Mouse (Mus musculus): ENCODE data around the gene Frmpd3. TPM values are rescaled to one million over a fixed set of nuclear protein-coding genes. Genes with fewer than 3 reads are reported as not detected.
"Not testable (repeated sequence)": the region's sequence is repeated elsewhere in the genome, so short reads cannot be mapped to it uniquely, and the experiment has no call there.

Frmpd3 gene
- polyA plus RNA-seq (2012; rRNA removed), result 0.06 and 0.11 TPM in 2 replicates

- TF ChIP-seq CTCF (IDR thresholded peaks at IDR 0.05; ENCODE audit: insufficient read depth, low read length), result no peak
- no peak for TF ChIP-seq POLR2A (IDR thresholded peaks at IDR 0.05; ENCODE audit: borderline replicate concordance, extremely low read depth, low read depth, low read length)
- no peak within 1 kb of the TSS for H3K4me3 ChIP-seq (replicated peaks; ENCODE audit: extremely low read depth, low read depth, low read length)
- WGBS, result 28% methylated on average over 24 of the region's 24 CpGs
- DNase-seq, result no peak
- no peaks in the 10 kb centered on the region for H3K4me1 ChIP-seq (ENCODE audit: control insufficient read depth, insufficient read depth, low read length)
Measured at GRCm38 (mm10) chrX:140341656-140342392, at the start of gene Frmpd3. Gene Frmpd3, plus strand, starts transcription at chrX:140342263.

- 66% methylated on average over 4 of the region's 4 CpGs for WGBS
- no peak overlapping the region for H3K4me3 ChIP-seq (replicated peaks; ENCODE audit: extremely low read depth, low read depth, low read length)
- no peaks in the 10 kb centered on the region for H3K4me1 ChIP-seq (ENCODE audit: control insufficient read depth, insufficient read depth, low read length)
- DNase-seq, result no peak
- TF ChIP-seq CTCF (IDR thresholded peaks at IDR 0.05; ENCODE audit: insufficient read depth, low read length) (no peak), POLR2A (IDR thresholded peaks at IDR 0.05; ENCODE audit: borderline replicate concordance, extremely low read depth, low read depth, low read length) (no peak)
Measured at GRCm38 (mm10) chrX:140303731-140304130, 38.3 kb upstream of the Frmpd3 start.

- no peaks in the 10 kb centered on the region for H3K4me1 ChIP-seq (ENCODE audit: control insufficient read depth, insufficient read depth, low read length)
- H3K4me3 ChIP-seq (replicated peaks; ENCODE audit: extremely low read depth, low read depth, low read length), result no peak overlapping the region
- 70% methylated on average over 7 of the region's 7 CpGs for WGBS
- DNase-seq, result no peak
- TF ChIP-seq CTCF (IDR thresholded peaks at IDR 0.05; ENCODE audit: insufficient read depth, low read length), result no peak
- TF ChIP-seq POLR2A (IDR thresholded peaks at IDR 0.05; ENCODE audit: borderline replicate concordance, extremely low read depth, low read depth, low read length), result no peak
Measured at GRCm38 (mm10) chrX:140305652-140306051, 36.4 kb upstream of the Frmpd3 start.

- 72% methylated on average over 4 of the region's 4 CpGs for WGBS
- no peak for TF ChIP-seq CTCF (IDR thresholded peaks at IDR 0.05; ENCODE audit: insufficient read depth, low read length)
- TF ChIP-seq POLR2A (IDR thresholded peaks at IDR 0.05; ENCODE audit: borderline replicate concordance, extremely low read depth, low read depth, low read length), result no peak
- no peak overlapping the region for H3K4me3 ChIP-seq (replicated peaks; ENCODE audit: extremely low read depth, low read depth, low read length)
- H3K4me1 ChIP-seq (ENCODE audit: control insufficient read depth, insufficient read depth, low read length), result no peaks in the 10 kb centered on the region
- DNase-seq, result no peak
Measured at GRCm38 (mm10) chrX:140317931-140318330, 24.1 kb upstream of the Frmpd3 start.

- Histone ChIP-seq H3K4me3 (replicated peaks; ENCODE audit: extremely low read depth, low read depth, low read length) (no peak overlapping the region), H3K4me1 (ENCODE audit: control insufficient read depth, insufficient read depth, low read length) (no peaks in the 10 kb centered on the region)
- WGBS, result 82% methylated on average over 6 of the region's 6 CpGs
- no peak for DNase-seq
- TF ChIP-seq CTCF (IDR thresholded peaks at IDR 0.05; ENCODE audit: insufficient read depth, low read length) (no peak), POLR2A (IDR thresholded peaks at IDR 0.05; ENCODE audit: borderline replicate concordance, extremely low read depth, low read depth, low read length) (no peak)
Measured at GRCm38 (mm10) chrX:140319131-140319530, 22.9 kb upstream of the Frmpd3 start.

- DNase-seq; H3K4me3 ChIP-seq (replicated peaks; ENCODE audit: extremely low read depth, low read depth, low read length); H3K4me1 ChIP-seq (ENCODE audit: control insufficient read depth, insufficient read depth, low read length): not testable (repeated sequence)
- 82% methylated on average over 1 of the region's 1 CpGs for WGBS
Measured at GRCm38 (mm10) chrX:140320671-140321070, 21.4 kb upstream of the Frmpd3 start.

- Histone ChIP-seq H3K4me1 (ENCODE audit: control insufficient read depth, insufficient read depth, low read length) (no peaks in the 10 kb centered on the region), H3K4me3 (replicated peaks; ENCODE audit: extremely low read depth, low read depth, low read length) (no peak overlapping the region)
- DNase-seq, result no peak
- no peak for TF ChIP-seq POLR2A (IDR thresholded peaks at IDR 0.05; ENCODE audit: borderline replicate concordance, extremely low read depth, low read depth, low read length)
- TF ChIP-seq CTCF (IDR thresholded peaks at IDR 0.05; ENCODE audit: insufficient read depth, low read length), result no peak
- WGBS, result 33% methylated on average over 25 of the region's 25 CpGs
Measured at GRCm38 (mm10) chrX:140342393-140343163, 515 bp downstream of the Frmpd3 start.

- H3K4me3 ChIP-seq (replicated peaks; ENCODE audit: extremely low read depth, low read depth, low read length), result no peak overlapping the region
- no peak for DNase-seq
- H3K4me1 ChIP-seq (ENCODE audit: control insufficient read depth, insufficient read depth, low read length), result no peaks in the 10 kb centered on the region
- 56% methylated on average over 4 of the region's 4 CpGs for WGBS
- TF ChIP-seq POLR2A (IDR thresholded peaks at IDR 0.05; ENCODE audit: borderline replicate concordance, extremely low read depth, low read depth, low read length), result no peak
- no peak for TF ChIP-seq CTCF (IDR thresholded peaks at IDR 0.05; ENCODE audit: insufficient read depth, low read length)
Measured at GRCm38 (mm10) chrX:140375628-140376027, 33.6 kb downstream of the Frmpd3 start.

- no peaks in the 10 kb centered on the region for H3K4me1 ChIP-seq (ENCODE audit: control insufficient read depth, insufficient read depth, low read length)
- WGBS, result 51% methylated on average over 3 of the region's 3 CpGs
- TF ChIP-seq POLR2A (IDR thresholded peaks at IDR 0.05; ENCODE audit: borderline replicate concordance, extremely low read depth, low read depth, low read length) (no peak), CTCF (IDR thresholded peaks at IDR 0.05; ENCODE audit: insufficient read depth, low read length) (no peak)
- DNase-seq, result no peak
- no peak overlapping the region for H3K4me3 ChIP-seq (replicated peaks; ENCODE audit: extremely low read depth, low read depth, low read length)
Measured at GRCm38 (mm10) chrX:140399986-140400385, 57.9 kb downstream of the Frmpd3 start.

- TF ChIP-seq CTCF (IDR thresholded peaks at IDR 0.05; ENCODE audit: insufficient read depth, low read length) (peak; percentile 35; the same call in 1 of the 2 replicates), POLR2A (IDR thresholded peaks at IDR 0.05; ENCODE audit: borderline replicate concordance, extremely low read depth, low read depth, low read length) (no peak)
- H3K4me3 ChIP-seq (replicated peaks; ENCODE audit: extremely low read depth, low read depth, low read length), result no peak overlapping the region
- WGBS, result 65% methylated on average over 4 of the region's 4 CpGs
- H3K4me1 ChIP-seq (ENCODE audit: control insufficient read depth, insufficient read depth, low read length), result no peaks in the 10 kb centered on the region
- peak; percentile 4 for DNase-seq
Measured at GRCm38 (mm10) chrX:140402904-140403303, 60.8 kb downstream of the Frmpd3 start.
